Mouse (Mus musculus) CD4-positive, CD25-positive, alpha-beta regulatory T cell, adult 4 months (primary cell): ENCODE measurements around the gene Prmt8. TPM values are rescaled to one million over a fixed set of nuclear protein-coding genes. Genes with fewer than 3 reads are reported as not detected.

Experiments used
- ATAC-seq: one replicate; pipeline ENCODE4 v1.8.0; 2017
- polyA plus RNA-seq, 2 experiments: library from polyadenylated mRNA; unstranded; fragments of 100-300 nt; shearing (Covaris generic); gene quantifications; one replicate each; pipeline ENCODE4 v1.2.1; 2017

Prmt8 gene
- polyA plus RNA-seq, 2 experiments from 2014 or later = not detected

- no peak for ATAC-seq
These were observed 109.3 kb downstream of the Prmt8 start for GRCm38 (mm10) chr6:127659966-127660365.

- no peak for ATAC-seq
These were observed 109.8 kb downstream of the Prmt8 start for GRCm38 (mm10) chr6:127659472-127659871.

- no peak for ATAC-seq
These were observed 112.1 kb downstream of the Prmt8 start for GRCm38 (mm10) chr6:127657152-127657551.

- no peak for ATAC-seq
These were observed 113.3 kb downstream of the Prmt8 start for GRCm38 (mm10) chr6:127655988-127656387.

GRCm38 (mm10) chr6:127641077-127641801 lies 128.0 kb downstream of the Prmt8 start:
- ATAC-seq = no peak

Other genes with a start within 250 kb of the Prmt8 start
- 10 to 100 TPM; 13.6 to 19.4 TPM for gene Cracr2a, start 208.1 kb downstream of the Prmt8 start, polyA plus RNA-seq
- not detected for gene Tspan11, start 118.1 kb upstream of the Prmt8 start, polyA plus RNA-seq